Mouse (Mus musculus) cortical plate, adult 2 months (tissue): ENCODE results near the gene Arhgap44.

Source experiments
- CTCF ChIP-seq: fragments of 200-500 bp; IDR thresholded peaks from 2 replicates; pipeline ENCODE4 v1.5.1; 2011; ENCODE audit warnings: mild to moderate bottlenecking, control low read depth, low read length; ENCODE audit not compliant: insufficient read depth; ENCODE audit errors: extremely low read depth
- POLR2A ChIP-seq: fragments of 200-500 bp; IDR thresholded peaks from 2 replicates; pipeline ENCODE4 v1.6.1; 2011; ENCODE audit warnings: mild to moderate bottlenecking, low read length, control low read depth; ENCODE audit not compliant: insufficient read depth; ENCODE audit errors: extremely low read depth

DNA sequence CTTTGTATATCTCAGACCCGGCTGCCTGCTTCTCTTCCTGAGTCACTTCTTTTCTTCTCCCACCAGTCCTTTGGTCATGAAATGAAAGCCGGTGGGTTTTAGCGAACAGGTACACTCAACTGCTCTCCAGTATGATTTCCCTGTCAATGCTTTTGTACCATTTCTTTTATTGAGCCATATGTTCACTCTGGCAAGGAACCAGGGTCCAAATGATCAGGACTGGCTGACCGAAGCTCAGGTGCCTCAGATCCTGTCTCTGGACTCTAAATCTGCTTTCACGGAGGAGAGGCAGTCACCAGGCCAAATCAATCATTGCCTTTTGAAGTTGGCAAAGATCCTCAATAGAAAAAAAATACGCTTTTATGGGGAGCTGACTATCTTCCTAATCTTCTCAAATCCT lies 122.2 kb downstream of the Arhgap44 start:
- TF ChIP-seq CTCF: no peak
- no peak for TF ChIP-seq POLR2A
